Mouse (Mus musculus) neural tube, embryonic 12.5 days (tissue): ENCODE results near the gene Scd4. TPM values are rescaled to one million over a fixed set of nuclear protein-coding genes. Genes with fewer than 3 reads are reported as not detected.

Experiments used
- ATAC-seq: fragments of 200-750 bp; cut with Nextera tagmentation; 2 replicates; pipeline ENCODE4 v1.8.0; 2017; ENCODE audit warnings: low read depth, mild to moderate bottlenecking, moderate TSS enrichment, moderate library complexity; ENCODE audit not compliant: low FRiP score
- H3K27ac ChIP-seq: fragments of 300-500 bp; sonication (generic); 2 replicates; pipeline ENCODE4 v1.5.1; 2016
- H3K27me3 ChIP-seq: fragments of 300-500 bp; sonication (generic); replicated peaks from 2 replicates; pipeline ENCODE4 v1.6.1; 2016; ENCODE audit warnings: mild to moderate bottlenecking
- H3K36me3 ChIP-seq: fragments of 300-500 bp; sonication (generic); 2 replicates; pipeline ENCODE4 v1.6.1; 2016; ENCODE audit warnings: mild to moderate bottlenecking
- H3K4me1 ChIP-seq: fragments of 300-500 bp; sonication (generic); 2 replicates; pipeline ENCODE4 v1.6.1; 2016
- H3K4me2 ChIP-seq: fragments of 300-500 bp; sonication (generic); replicated peaks from 2 replicates; pipeline ENCODE4 v1.6.1; 2016; ENCODE audit warnings: mild to moderate bottlenecking
- H3K4me3 ChIP-seq: fragments of 300-500 bp; sonication (generic); 2 replicates; pipeline ENCODE4 v1.5.1; 2016
- H3K9ac ChIP-seq: fragments of 300-500 bp; sonication (generic); 2 replicates; pipeline ENCODE4 v1.6.1; 2016; ENCODE audit warnings: mild to moderate bottlenecking
- H3K9me3 ChIP-seq: fragments of 300-500 bp; sonication (generic); 2 replicates; pipeline ENCODE4 v1.6.1; 2016; ENCODE audit warnings: mild to moderate bottlenecking
- WGBS: fragments of 180-500 bp; shearing (Covaris S2); methylation state at CpG from one replicate; pipeline ENCODE4 v1.1.7; 2016; 5-methylcytosine and 5-hydroxymethylcytosine counted together
- polyA plus RNA-seq: library from polyadenylated mRNA; unstranded; fragments of >200 nt; fragmentation: Nextera tagmentation; extraction: Ambion mirVana; gene quantifications from 2 replicates; pipeline ENCODE4 v1.2.1, GENCODE M21; 2016

The Scd4 gene
- polyA plus RNA-seq, 1 experiment from 2014 or later: 0.08 TPM

DNA sequence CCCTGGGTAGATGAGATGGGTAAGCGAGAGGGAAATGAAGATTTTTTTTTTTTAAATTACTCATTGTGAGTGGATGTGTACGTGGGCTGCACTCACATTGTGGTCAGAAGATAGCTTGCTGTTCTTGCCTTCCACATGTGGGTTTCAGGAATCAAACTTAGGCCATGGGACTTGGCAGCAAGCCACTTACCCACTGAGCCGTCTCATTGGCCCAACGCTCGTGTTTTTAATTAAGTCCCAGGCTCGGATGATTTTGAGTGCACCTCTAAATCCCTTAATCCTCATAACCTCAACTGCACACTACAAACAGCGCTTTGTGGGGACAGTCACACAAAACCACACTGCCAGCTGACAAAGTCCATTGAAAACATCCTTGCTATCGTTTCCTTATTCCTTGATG lies 36.5 kb downstream of the Scd4 start:
- H3K4me2 ChIP-seq: no peak overlapping the region
- no peak overlapping the region for H3K4me3 ChIP-seq
- no peaks in the 10 kb centered on the region for H3K4me1 ChIP-seq
- H3K9me3 ChIP-seq: no peaks in the 10 kb centered on the region
- WGBS: 88% methylated on average over 8 of the region's 8 CpGs
- H3K9ac ChIP-seq: no peak overlapping the region
- no peaks in the 10 kb centered on the region for H3K27me3 ChIP-seq
- ATAC-seq: no peak
- H3K27ac ChIP-seq: no peak overlapping the region
- no peaks in the 10 kb centered on the region for H3K36me3 ChIP-seq

DNA sequence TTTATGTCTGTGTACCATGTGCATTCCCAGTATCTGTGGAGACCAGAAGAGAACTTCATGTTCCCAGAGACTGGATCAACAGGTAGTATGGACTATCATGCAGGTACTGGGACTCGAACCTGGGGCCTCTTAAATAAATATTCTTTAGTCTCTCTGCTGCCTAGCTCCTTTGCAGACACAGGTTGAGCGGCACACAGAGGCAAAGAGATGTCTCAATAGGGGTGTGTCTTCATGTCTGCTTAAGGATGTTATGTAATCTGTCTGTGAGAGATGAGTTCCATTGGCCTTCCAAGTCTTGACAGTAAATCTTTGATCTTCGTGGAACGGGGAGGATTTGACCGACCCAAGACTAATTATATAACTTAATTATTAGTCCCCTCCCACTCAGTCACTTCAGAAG lies 37.3 kb downstream of the Scd4 start:
- H3K27me3 ChIP-seq: no peaks in the 10 kb centered on the region
- no peak overlapping the region for H3K4me2 ChIP-seq
- H3K4me3 ChIP-seq: no peak overlapping the region
- ATAC-seq: no peak
- no peak overlapping the region for H3K27ac ChIP-seq
- H3K4me1 ChIP-seq: no peaks in the 10 kb centered on the region
- H3K9ac ChIP-seq: no peak overlapping the region
- no peaks in the 10 kb centered on the region for H3K9me3 ChIP-seq
- 71% methylated on average over 5 of the region's 5 CpGs for WGBS
- no peaks in the 10 kb centered on the region for H3K36me3 ChIP-seq

DNA sequence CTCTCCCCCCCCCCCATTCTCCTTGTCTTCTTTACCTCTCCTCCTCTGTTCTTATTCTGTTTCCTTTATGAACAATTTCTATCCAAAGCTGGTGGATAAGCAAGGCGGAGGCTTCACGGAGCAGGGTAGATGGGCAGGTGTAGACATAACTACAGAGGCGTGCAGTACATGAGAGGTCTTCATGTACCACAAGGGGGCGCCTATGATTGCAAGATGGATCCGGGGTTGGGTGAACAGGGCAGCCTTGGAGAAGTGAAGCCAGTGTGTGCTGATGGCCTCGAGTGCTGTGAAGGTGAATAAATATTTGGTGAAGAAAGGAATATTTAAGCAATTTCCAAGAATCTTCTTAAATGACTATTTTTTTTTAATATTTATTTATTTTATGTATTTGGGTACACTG lies 40.1 kb downstream of the Scd4 start:
- no peak overlapping the region for H3K9ac ChIP-seq
- no peaks in the 10 kb centered on the region for H3K36me3 ChIP-seq
- H3K27me3 ChIP-seq: no peaks in the 10 kb centered on the region
- H3K27ac ChIP-seq: no peak overlapping the region
- no peak overlapping the region for H3K4me2 ChIP-seq
- 0 out of 2 replicates have a peak, but pooled peaks cover 3% of the 10 kb centered on the region for H3K4me1 ChIP-seq
- H3K9me3 ChIP-seq: no peaks in the 10 kb centered on the region
- 21% methylated on average over 6 of the region's 6 CpGs for WGBS
- H3K4me3 ChIP-seq: no peak overlapping the region
- peak; percentile 61; the same call in 1 of the 2 replicates for ATAC-seq

DNA sequence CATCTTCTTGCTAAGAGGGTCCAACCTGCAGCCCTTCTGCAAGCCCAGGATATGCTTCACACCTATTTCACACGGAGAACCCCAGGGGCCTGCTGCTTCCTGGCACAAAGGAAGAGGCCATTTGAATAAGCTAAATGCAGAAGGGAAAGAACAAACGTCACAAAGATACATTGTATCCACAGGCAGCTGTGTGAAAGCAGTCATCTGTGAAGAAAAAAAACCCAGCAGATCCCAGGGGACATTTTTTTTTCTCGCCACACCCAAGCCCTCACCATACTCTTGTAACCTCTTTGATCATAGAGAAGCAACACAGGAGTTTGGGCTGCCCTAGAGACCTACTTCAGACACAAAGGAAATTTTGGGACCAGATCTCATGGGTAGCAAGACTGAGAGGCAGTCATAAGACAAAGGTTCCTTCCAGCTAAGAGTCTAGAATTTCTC lies 43.6 kb downstream of the Scd4 start:
- H3K9ac ChIP-seq: no peak overlapping the region
- no peak overlapping the region for H3K4me3 ChIP-seq
- no peaks in the 10 kb centered on the region for H3K9me3 ChIP-seq
- 0 out of 2 replicates have a peak, but pooled peaks cover 5% of the 10 kb centered on the region for H3K4me1 ChIP-seq
- no peak overlapping the region for H3K27ac ChIP-seq
- H3K4me2 ChIP-seq: no peak overlapping the region
- 22% methylated on average over 3 of the region's 3 CpGs for WGBS
- H3K36me3 ChIP-seq: no peaks in the 10 kb centered on the region
- ATAC-seq: no peak
- no peaks in the 10 kb centered on the region for H3K27me3 ChIP-seq

DNA sequence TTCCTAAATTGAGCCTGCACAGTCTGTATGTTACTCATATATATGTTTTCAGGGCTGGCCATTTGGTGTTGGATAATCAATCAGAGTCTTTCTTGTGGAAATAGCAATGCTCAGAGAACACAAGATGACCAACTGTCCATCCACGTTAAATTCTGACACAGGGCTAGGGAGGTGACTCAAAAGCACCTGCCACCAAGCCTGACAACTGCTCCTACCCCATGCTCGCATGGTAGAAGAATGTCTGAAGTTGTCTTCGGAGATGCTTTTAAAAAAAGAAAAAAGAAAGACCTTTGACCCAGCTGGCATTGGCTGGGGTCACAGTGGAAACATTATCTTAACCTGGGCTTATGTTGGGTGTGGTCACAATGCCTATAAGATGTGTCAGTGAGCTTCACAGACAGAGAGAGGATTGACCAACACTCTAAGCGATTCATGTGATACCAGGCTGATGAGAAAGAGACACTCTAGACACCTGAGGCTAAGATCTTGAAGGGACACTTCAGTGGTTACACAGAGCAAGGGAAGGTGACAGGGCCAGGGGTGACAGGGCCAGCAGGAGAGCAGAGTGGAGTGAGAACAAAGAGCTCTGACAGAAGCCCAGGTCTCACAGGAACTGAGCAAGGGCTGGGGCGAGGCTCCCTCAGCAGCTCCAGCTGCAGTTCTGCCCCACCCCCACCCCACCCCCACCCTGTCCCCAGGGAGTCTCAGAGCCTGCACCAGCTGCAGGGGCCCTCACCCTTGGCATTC lies 44.9 kb downstream of the Scd4 start:
- H3K9me3 ChIP-seq: no peaks in the 10 kb centered on the region
- H3K27me3 ChIP-seq: no peaks in the 10 kb centered on the region
- H3K9ac ChIP-seq: no peak overlapping the region
- H3K4me3 ChIP-seq: no peak overlapping the region
- no peaks in the 10 kb centered on the region for H3K36me3 ChIP-seq
- WGBS: 47% methylated on average over 5 of the region's 5 CpGs
- H3K4me2 ChIP-seq: no peak overlapping the region
- 0 out of 2 replicates have a peak, but pooled peaks cover 5% of the 10 kb centered on the region for H3K4me1 ChIP-seq
- H3K27ac ChIP-seq: no peak overlapping the region
- ATAC-seq: no peak

DNA sequence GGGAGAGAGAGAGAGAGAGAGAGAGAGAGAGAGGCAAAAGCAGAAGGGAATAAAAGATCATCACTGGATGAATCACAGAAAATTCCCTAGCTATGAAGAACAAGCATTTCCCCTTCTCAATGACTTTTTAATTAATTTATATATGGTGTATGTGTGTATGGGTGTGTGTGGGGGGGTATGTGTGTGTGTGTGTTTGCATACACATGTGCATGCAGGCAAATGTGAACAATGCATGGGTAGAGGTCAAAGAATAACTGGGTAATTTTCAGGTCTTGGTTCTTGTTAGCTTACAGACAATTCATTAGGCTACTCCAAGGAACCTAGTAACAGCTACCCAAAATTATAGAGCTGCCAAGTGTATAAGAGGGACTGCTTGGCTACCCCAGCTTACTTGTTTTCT lies 46.2 kb downstream of the Scd4 start:
- 0 out of 2 replicates have a peak, but pooled peaks cover 5% of the 10 kb centered on the region for H3K4me1 ChIP-seq
- ATAC-seq: no peak
- no peak overlapping the region for H3K4me3 ChIP-seq
- H3K4me2 ChIP-seq: no peak overlapping the region
- H3K27me3 ChIP-seq: no peaks in the 10 kb centered on the region
- no peaks in the 10 kb centered on the region for H3K36me3 ChIP-seq
- H3K9ac ChIP-seq: no peak overlapping the region
- H3K9me3 ChIP-seq: no peaks in the 10 kb centered on the region
- H3K27ac ChIP-seq: no peak overlapping the region

DNA sequence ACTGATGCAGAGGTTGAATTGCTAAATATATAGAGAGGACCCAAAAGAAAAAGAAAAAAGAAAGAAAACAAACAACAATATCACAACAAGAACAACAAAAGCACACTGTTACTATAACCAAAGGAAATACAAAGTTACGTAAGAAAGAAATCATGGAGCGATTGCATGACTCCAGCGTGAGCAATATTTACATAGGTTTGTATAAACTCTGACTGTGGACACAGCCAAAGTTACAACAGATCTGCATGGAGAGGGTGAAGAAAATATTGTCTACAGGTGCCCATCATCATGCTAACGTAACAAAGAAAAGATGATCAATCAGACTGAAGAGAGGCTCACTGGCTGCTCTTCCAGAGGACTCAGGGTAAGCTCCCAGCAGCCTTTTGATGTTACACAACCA lies 47.2 kb downstream of the Scd4 start:
- H3K36me3 ChIP-seq: no peaks in the 10 kb centered on the region
- H3K27ac ChIP-seq: no peak overlapping the region
- WGBS: 92% methylated on average over 4 of the region's 4 CpGs
- no peaks in the 10 kb centered on the region for H3K9me3 ChIP-seq
- no peak for ATAC-seq
- H3K4me2 ChIP-seq: no peak overlapping the region
- no peaks in the 10 kb centered on the region for H3K27me3 ChIP-seq
- H3K4me3 ChIP-seq: no peak overlapping the region
- 0 out of 2 replicates have a peak, but pooled peaks cover 5% of the 10 kb centered on the region for H3K4me1 ChIP-seq
- no peak overlapping the region for H3K9ac ChIP-seq

DNA sequence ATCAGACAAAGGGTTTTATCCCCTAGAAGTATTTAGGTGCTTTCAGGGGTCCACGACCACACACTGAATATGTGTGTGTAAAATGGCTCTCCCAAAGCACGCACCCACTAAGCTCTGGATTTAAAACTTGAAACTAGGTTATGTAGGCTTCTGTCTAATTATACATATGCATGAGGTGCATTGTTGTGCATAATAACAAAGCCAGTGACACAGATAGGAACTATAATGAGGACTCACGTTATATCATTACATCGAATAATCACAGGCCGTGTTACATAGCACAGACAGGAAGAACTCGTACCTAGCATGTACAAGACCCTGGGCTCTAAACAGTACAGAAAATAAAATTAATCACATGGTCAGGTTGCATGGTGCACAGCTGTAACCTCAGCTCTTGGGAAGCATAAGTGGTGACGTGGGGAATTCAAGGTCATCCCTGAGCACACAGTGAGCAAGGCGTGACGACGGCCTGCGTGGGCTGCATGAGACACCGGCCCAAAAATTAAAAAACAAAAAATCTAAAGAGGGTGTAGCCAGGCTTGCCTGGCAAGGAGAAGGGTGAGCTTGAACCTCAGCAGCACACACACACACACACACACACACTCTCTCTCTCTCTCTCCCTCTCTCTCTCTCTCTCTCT lies 49.9 kb downstream of the Scd4 start:
- Histone ChIP-seq H3K4me3 (no peak overlapping the region), H3K9ac (no peak overlapping the region), H3K27ac (no peak overlapping the region), H3K4me1 (peaks cover 4% of the 10 kb centered on the region), H3K27me3 (no peaks in the 10 kb centered on the region), H3K36me3 (no peaks in the 10 kb centered on the region), H3K9me3 (no peaks in the 10 kb centered on the region), H3K4me2 (no peak overlapping the region)
- no peak for ATAC-seq
- WGBS: 68% methylated on average over 12 of the region's 12 CpGs

DNA sequence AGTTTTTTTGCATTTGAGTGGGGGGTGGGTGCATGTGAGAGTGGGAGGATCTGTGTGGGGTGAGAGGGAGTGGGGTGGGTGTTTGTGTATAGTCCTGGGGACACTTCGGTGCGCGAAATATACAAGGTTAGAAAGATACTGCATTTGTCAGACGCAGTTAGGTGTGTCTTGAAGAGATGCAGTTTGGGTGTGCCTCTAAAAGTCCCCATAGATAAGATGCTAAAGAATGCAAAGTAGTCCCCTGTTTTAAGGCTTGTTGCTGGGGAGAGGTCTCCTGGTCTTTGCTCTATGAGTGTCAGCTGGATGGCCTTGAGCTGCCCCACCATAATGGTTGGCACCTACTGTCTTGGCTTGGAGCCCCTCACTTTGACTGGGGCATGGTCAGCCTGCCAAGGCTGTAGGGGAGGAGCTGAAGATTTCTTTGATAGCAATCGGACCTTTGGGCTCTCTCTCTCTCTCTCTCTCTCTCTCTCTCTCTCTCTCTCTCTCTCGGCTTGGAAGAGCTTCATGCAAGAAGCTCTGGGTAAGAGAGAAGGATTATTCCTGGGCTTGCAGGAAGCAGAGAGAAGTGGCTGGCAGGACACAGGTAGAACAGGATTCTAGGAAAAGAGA lies 53.1 kb downstream of the Scd4 start:
- whole genome bisulfite sequencing: 87% methylated on average over 6 of the region's 6 CpGs
- Histone ChIP-seq H3K9me3 (no peaks in the 10 kb centered on the region), H3K27me3 (no peaks in the 10 kb centered on the region), H3K27ac (no peak overlapping the region), H3K4me2 (no peak overlapping the region), H3K4me1 (peaks cover 20% of the 10 kb centered on the region), H3K36me3 (no peaks in the 10 kb centered on the region), H3K9ac (no peak overlapping the region), H3K4me3 (no peak overlapping the region)
- no peak for ATAC-seq

DNA sequence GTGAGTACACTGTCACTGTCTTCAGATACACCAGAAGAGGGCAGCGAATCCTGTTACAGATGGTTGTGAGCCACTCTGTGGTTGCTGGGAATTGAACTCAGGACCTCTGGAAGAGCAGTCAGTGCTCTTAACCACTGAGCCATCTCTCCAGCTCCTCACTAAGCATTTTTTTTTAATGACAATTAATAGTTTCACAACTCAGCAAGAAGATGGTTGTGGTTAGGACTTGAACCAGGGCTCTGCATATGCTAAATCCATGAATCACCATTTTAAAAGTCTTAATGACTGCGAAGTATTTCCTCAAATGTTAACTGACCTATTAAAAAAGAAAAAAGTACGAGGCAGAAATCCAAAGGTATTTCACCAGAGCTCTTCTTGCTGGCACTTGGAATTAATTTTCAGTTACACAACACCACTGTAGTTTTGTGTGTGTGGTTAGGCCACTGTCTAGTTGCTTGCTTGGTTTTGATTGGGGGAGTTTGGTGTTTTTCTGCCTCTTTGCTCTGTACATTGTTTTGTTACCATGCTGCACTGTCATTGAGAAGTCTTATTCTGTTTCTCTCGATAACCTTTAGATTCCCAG lies 54.3 kb downstream of the Scd4 start:
- H3K27ac ChIP-seq: no peak overlapping the region
- 93% methylated on average over 4 of the region's 4 CpGs for WGBS
- no peak overlapping the region for H3K9ac ChIP-seq
- no peak for ATAC-seq
- H3K36me3 ChIP-seq: no peaks in the 10 kb centered on the region
- peaks cover 20% of the 10 kb centered on the region for H3K4me1 ChIP-seq
- no peaks in the 10 kb centered on the region for H3K27me3 ChIP-seq
- no peaks in the 10 kb centered on the region for H3K9me3 ChIP-seq
- H3K4me3 ChIP-seq: no peak overlapping the region
- no peak overlapping the region for H3K4me2 ChIP-seq

DNA sequence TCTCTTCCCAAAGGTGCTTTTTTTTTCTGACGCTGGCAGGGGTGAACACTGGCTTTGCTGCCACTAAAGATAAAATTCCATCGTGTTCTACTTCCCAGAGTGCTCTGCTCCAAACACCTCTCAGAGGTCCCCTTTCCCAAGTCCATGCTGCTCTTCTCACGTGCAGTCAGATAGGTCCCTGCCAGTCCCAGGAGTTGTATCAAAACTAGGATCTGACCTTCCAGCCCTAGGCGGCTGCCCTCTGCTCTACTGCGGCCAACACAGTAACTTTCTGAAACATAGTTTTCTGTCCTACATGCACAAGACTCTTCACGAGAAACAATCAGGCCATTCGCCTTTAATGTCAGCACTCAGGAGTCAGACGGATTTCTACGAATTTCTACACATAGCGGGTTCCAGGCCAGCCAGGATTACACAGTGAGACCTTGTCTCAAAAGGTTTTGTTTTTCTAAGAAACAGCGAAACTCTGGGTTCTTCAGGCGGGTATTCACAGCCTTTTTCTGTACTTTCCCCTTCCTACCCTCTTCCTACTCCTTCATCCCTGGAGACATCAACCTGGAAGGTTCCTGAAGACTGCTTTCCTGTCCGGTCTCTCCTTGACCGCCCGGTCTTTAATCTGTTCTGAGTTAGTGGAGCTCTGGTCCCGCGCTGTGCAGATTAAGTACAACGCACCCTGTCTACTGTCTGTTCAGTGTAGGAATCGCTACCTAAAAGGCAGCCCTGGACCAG lies 55.0 kb downstream of the Scd4 start:
- WGBS: 35% methylated on average over 19 of the region's 19 CpGs
- H3K27me3 ChIP-seq: no peaks in the 10 kb centered on the region
- H3K4me2 ChIP-seq: peak overlapping the region; percentile 70
- H3K4me3 ChIP-seq: peak overlapping the region; percentile 46
- H3K27ac ChIP-seq: 0 out of 2 replicates have a peak overlapping the region, but pooled peaks have one; percentile 48
- peak overlapping the region; percentile 61 for H3K9ac ChIP-seq
- ATAC-seq: no peak
- H3K9me3 ChIP-seq: no peaks in the 10 kb centered on the region
- peaks cover 20% of the 10 kb centered on the region for H3K4me1 ChIP-seq
- H3K36me3 ChIP-seq: no peaks in the 10 kb centered on the region
